Comparison of ENCODE assay signal across 26 mouse cellular contexts in genomic region chr19:53446216-53446615, GRCm38 (mm10). TPM values are rescaled to one million over a fixed set of nuclear protein-coding genes. Genes with fewer than 3 reads are reported as not detected.
A peak's percentile ranks its signal among the peaks of the same experiment; 100 is the strongest.
DNase-seq lines count a peak whose midpoint lies in the region; TF ChIP-seq lines count a peak whose summit lies in the region.
"Had no signal": no experiment of that assay in that cellular context is flagged by ENCODE, and none has a peak within 500 bp of the region (broad histone marks: within the 10 kb centered on the region; RNA-seq: fewer than 3 reads in every experiment).

No protein-coding gene starts in this region.

- no peak overlapping the region for H3K4me3 ChIP-seq in cerebellum, adult 2 months (replicated peaks; ENCODE audit: insufficient read depth, low read depth, low read length)
- no peak overlapping the region for H3K4me3 ChIP-seq in spleen, adult 2 months (ENCODE audit: extremely low read depth, insufficient read depth, insufficient read length)
- H3K4me3 ChIP-seq in bone marrow, adult 2 months (replicated peaks; ENCODE audit: control insufficient read depth, low read depth, low read length), result no peak overlapping the region
- no peak overlapping the region for H3K4me3 ChIP-seq in layer of hippocampus, adult 2 months
- H3K4me3 ChIP-seq: embryonic facial prominence, embryonic 13.5 days; forebrain, embryonic 13.5 days; hindbrain, embryonic 13.5 days; liver, embryonic 15.5 days; lung, embryonic 15.5 days; myocyte; neural tube, embryonic 13.5 days had no signal

- H3K36me3 ChIP-seq in spleen, adult 2 months (ENCODE audit: control insufficient read depth, insufficient read depth, low read length), result no peaks in the 10 kb centered on the region
- H3K36me3 ChIP-seq: embryonic facial prominence, embryonic 13.5 days; hindbrain, embryonic 13.5 days; liver, embryonic 15.5 days; lung, embryonic 15.5 days; neural tube, embryonic 13.5 days had no signal

- peak overlapping the region; percentile 24 for H3K27ac ChIP-seq in cerebellum, adult 2 months (ENCODE audit: insufficient read depth, low read length)
- peak overlapping the region; percentile 36 for H3K27ac ChIP-seq in spleen, adult 2 months (ENCODE audit: insufficient read depth, low read length)
- H3K27ac ChIP-seq in bone marrow, adult 2 months (ENCODE audit: control insufficient read depth, insufficient read depth, low read depth, low read length, poor library complexity), result peak overlapping the region; percentile 64
- no peak overlapping the region for H3K27ac ChIP-seq in layer of hippocampus, adult 2 months
- H3K27ac ChIP-seq: embryonic facial prominence, embryonic 13.5 days; forebrain, embryonic 13.5 days; hindbrain, embryonic 13.5 days; liver, embryonic 15.5 days; lung, embryonic 15.5 days; neural tube, embryonic 13.5 days had no signal

- no peak for DNase-seq in cerebellum, adult 2 months
- no peak for DNase-seq in cerebellum, adult 8-10 months
- no peak for DNase-seq in spleen, adult 2 months (ENCODE audit: low read depth in 1 of 2, low spot score in 2 of 2)
- no peak for DNase-seq in spleen, postnatal 10 days (ENCODE audit: low spot score in 2 of 2)
- DNase-seq in A20 (ENCODE audit: low read depth, low spot score), result peak; percentile 93
- DNase-seq in layer of hippocampus, adult 2 months (ENCODE audit: low spot score in 2 of 2), result no peak
- no peak for DNase-seq in lung, postnatal 36 days
- DNase-seq: adrenal gland, postnatal 10 days; cerebellum, adult 11 months; cerebellum, postnatal 10 days; gastrocnemius, postnatal 10 days; heart, postnatal 4 days; kidney, adult 9 months; kidney, postnatal 14 days; liver; retina, postnatal 1 day; right cerebral cortex, postnatal 14 days had no signal

- peaks cover 44% of the 10 kb centered on the region for H3K4me1 ChIP-seq in cerebellum, adult 2 months (ENCODE audit: control insufficient read depth, insufficient read depth, low read length)
- H3K4me1 ChIP-seq in spleen, adult 2 months (ENCODE audit: control insufficient read depth, insufficient read depth, insufficient read length), result peaks cover 51% of the 10 kb centered on the region; the same call in 1 of the 2 replicates
- peaks cover 3% of the 10 kb centered on the region; the same call in 1 of the 2 replicates for H3K4me1 ChIP-seq in bone marrow, adult 2 months (ENCODE audit: control insufficient read depth, insufficient read depth, low read length)

- no peak for TF ChIP-seq CTCF in cerebellum, adult 2 months (IDR thresholded peaks at IDR 0.05; ENCODE audit: borderline replicate concordance, insufficient read depth, low read depth, low read length)
- no peak for TF ChIP-seq CTCF in spleen, adult 2 months (IDR thresholded peaks at IDR 0.05; ENCODE audit: extremely low read depth, insufficient read depth, insufficient read length, insufficient replicate concordance)
- no peak for TF ChIP-seq CTCF in bone marrow, adult 2 months (IDR thresholded peaks at IDR 0.05; ENCODE audit: control insufficient read depth, insufficient read depth, low read length)
- TF ChIP-seq CTCF in layer of hippocampus, adult 2 months (conservative IDR thresholded peaks at IDR 0.05), result no peak

- TF ChIP-seq POLR2A in cerebellum, adult 2 months (IDR thresholded peaks at IDR 0.05; ENCODE audit: borderline replicate concordance, insufficient read depth, low read length), result no peak
- TF ChIP-seq POLR2A in spleen, adult 2 months (IDR thresholded peaks at IDR 0.05; ENCODE audit: low read depth, low read length), result no peak
- TF ChIP-seq POLR2A in bone marrow, adult 2 months (IDR thresholded peaks at IDR 0.05; ENCODE audit: borderline replicate concordance, control insufficient read depth, low read depth, low read length), result no peak

- 71% methylated on average over 5 of the region's 5 CpGs for WGBS in cerebellum, adult 2 months
- 25% methylated on average over 5 of the region's 5 CpGs for WGBS in spleen, adult 2 months
- WGBS in bone marrow, adult 2 months, result 31% methylated on average over 5 of the region's 5 CpGs

- no peaks in the 10 kb centered on the region for H3K27me3 ChIP-seq in cerebellum, adult 2 months (ENCODE audit: control insufficient read depth, insufficient read depth, low read length)
- no peaks in the 10 kb centered on the region for H3K27me3 ChIP-seq in spleen, adult 2 months (ENCODE audit: control insufficient read depth, insufficient read depth, low read length)
- H3K27me3 ChIP-seq: embryonic facial prominence, embryonic 13.5 days; lung, embryonic 15.5 days; Patski had no signal

RNA-seq across cellular contexts. Expression of gene Smndc1, which starts 55.8 kb away (rescaled TPM):
- polyA plus RNA-seq in cerebellum, adult 2 months (2012; rRNA removed), result 24.6 and 26.1 TPM in 2 replicates
- polyA plus RNA-seq in spleen, adult 2 months (2012; rRNA removed), result 3.1 and 3.6 TPM in 2 replicates
- 28.2 and 41.2 TPM in 2 replicates for polyA plus RNA-seq in bone marrow, adult 2 months (2011; ENCODE audit: insufficient read depth, insufficient read length, low replicate concordance, missing spikeins)
- 10 to 100 TPM; 39.9 to 40.7 TPM for total RNA-seq in layer of hippocampus, adult 2 months (2021)
